Mouse (Mus musculus): ENCODE results near the gene Irgm1.
"Not testable (repeated sequence)": the region's sequence is repeated elsewhere in the genome, so short reads cannot be mapped to it uniquely, and the experiment has no call there.

Irgm1 gene

DNA sequence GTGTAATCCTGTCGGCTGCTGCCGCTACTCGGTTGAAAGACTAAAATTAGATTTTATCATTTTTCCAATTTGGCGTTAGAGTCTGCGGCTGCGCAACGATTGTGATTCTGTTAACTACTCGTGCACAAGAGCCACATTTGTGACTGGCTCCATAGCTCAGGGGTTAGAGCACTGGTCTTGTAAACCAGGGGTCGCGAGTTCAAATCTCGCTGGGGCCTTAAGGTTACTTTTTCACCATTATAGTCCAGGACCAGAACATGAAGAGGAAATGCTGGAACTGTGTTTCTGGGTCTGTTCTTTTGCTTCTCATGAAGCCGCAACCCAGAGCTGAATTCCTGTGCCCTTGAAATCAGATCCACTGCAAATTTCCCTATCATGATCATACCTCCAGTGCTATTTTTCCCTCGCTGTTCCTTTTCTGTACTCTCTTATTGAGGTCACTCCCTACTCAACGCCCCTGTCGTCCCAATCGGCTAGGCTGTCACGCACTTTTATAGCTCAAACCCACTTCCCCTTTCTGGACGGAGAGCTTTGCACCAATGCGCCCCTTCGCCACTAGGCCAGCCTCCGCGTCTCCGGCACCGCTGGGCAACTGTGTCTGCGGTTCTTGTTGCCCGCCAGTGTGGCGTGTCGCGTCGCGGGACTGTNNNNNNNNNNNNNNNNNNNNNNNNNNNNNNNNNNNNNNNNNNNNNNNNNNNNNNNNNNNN lies 17.9 kb downstream of the Irgm1 start:
- peak; percentile 90 for DNase-seq

DNA sequence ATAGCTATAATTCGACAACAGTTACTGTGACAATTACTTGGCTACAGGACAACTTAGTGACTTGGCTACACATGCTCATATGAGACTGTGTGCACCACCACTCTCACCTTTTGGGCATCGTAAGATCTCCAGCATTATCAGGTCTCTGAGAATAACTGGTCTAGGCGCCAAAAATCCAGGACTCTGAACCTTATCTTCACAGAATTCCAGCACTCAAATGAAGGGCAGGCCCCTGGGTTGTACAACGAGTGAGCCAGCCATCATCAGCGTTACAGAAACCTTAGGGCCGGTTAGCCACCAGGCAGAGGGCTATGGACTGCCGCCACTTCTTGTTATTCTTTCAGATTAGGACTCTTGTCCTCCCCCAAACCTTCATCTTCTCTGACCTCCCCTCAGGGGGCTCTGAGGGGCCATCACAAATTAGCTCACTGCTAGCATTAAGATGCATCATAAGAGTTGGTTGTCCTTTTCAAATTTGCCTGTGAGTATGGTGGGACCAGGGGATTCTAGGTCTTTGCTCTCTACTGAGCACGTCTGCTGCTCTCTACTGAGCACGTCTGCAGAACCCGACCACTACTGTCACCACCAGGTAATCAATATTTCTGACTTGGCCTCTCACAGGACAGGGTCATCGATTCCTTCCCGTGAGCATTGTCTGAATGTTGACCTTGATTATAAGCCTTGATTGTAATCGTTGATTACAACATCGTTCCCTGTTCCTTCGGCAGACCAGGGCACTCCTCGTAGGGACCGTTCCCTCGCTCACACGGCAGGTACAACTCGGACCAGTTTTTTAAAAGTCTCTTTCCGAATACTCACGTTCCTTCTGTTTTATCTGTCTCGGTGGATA lies 18.6 kb downstream of the Irgm1 start:
- DNase-seq, result peak; percentile 50

DNA sequence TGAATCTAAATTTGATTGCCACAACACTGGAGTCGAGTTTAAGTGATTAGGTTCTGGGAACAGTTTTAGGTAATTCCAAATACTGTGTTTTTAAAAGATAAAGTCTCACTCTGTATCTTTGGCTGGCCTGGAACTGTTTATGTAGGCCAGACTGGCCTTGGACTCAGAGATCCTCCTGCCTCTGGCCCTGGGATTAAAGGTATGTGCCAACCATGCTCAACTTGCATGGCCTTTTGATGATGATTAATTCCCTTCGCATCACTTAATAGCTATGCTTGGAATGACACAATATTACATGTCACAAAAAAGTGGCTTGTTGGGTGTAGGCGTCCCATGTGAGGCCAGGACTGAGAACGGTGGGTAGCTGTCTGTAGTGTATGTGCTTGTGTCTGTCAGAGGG lies 19.3 kb downstream of the Irgm1 start:
- DNase-seq, result no peak

DNA sequence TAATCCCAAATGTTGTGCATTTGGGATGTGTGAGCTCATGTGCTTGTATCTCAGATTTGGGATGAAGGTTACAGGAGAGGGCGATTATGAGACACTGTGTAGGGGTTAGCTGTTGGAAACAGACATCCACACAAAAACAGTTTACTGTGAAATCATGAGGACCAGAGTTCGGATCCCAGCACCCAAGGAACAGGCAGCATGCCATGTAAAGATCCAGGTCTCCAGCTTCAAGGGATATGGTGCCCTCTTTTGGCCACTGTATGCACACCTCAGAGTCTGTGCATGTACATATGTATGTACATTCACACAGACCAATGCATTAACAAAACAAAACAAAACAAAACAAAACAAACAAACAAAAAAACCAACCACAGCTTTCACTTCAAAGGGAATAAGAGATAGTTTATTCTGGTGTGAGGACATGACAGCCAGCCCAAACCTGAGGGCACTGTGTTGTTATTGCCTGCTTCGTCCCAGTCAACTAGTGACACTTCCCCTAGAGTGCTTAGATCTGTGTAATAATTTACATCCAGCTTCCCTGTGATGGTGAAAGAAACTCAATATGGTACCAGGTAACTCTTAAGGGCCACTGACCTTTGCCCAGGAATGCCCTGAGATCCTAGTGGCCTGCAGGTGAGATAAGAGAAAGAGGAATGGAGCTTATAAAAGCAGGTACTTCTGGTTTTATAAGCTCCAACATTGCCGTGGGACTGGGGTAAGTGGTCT lies 20.1 kb downstream of the Irgm1 start:
- peak; percentile 25 for DNase-seq

DNA sequence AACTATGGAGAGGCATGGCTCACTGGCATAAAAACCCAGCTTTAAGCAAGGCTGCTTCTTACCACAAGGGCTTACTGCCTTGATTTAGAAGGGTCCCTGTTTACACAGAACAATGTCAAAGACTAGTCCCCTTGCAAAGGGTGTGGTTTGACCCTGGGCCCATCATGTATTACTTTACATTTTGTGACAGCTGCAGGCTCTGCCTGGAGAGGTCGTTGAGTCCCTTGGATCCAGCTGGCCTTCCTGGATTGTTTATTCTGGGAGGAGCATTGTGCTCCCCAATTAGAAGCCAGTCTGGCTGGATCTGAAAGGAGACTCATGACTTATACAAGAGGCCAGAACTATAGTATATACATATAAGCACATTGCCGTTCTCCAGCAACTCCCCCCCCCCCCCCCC lies 21.2 kb downstream of the Irgm1 start:
- DNase-seq, result peak; percentile 5

DNA sequence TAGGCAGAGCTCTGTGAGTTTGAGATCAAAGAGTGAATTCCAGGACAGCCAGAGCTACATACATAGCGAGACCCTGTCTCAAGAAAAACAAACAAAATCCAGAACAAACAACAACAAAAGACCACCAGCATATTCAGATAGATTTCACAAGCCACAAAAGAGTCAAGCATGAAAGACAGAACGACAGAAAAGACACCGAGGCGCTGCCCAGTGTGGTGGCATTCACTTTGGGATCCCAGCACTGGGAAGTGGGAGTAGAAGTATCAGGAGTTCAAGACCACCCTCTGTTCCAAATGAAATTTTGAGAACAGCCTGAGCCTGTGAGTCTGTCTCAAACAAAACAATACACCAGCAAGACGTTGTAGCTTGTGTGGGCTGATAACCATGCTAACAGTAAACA lies 24.6 kb downstream of the Irgm1 start:
- DNase-seq, result no peak

DNA sequence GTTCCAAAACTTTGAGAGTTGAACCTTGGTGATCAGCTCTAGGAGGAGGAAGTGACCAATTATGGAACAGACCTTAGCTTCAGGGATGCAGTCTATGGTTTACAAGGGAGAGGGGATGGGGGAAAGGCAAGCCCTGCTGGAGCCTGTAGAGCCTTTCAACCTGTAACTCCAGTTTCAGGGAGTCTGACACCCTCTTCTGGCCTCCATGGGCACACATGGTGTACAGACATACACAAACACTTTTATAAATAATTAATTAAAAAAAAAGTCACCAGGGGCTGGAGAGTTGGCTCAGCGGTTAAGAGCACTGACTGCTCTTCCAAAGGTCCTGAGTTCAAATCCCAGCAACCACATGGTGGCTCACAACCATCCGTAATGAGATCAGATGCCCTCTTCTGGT lies 25.1 kb downstream of the Irgm1 start:
- DNase-seq, result not testable (repeated sequence)

DNA sequence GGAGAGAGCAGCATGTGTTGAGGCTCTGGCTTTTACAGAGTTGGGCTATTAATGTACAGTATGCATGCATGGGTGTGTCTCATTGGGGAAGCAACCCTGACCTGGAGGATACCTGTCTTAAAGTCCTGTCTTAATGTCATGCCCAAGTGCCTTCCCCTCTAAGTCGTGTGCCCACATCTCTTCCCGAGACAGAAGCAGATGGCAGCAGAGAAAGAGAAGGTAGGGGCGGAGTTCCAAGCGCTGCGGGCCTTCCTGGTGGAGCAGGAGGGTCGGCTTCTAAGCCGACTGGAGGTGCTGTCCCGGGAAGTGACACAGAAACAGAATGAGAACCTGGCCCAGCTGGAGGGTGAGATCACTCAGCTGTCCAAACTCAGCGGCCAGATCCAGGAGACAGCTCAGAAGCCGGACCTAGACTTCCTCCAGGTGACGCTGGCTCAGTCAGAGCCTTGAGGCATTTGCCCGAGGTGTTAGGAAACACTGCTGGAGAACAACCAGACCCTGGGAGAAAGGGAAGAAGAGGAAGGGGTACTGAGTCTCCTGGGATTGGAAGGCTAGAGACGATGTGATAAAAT lies 26.2 kb downstream of the Irgm1 start:
- no peak for DNase-seq

DNA sequence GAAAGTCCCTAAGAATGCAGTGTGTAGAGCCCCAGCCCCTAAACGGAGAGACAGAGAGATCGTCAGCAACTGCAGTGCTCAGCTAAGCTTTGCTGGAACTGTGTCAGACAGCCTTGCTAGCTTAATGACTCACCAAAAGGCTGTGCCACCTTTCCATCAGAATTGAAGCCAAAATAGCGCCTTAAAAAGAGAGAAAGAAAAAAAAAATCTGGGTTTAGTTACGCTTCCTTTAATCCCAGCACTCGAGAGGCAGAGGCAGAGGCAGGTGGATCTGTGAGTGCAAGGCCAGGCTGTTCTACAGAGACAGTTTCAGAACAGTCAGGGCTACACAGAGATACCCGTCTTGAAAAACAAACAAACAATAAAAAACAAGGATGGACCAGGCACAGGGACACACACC lies 27.2 kb downstream of the Irgm1 start:
- DNase-seq, result peak; percentile 12

DNA sequence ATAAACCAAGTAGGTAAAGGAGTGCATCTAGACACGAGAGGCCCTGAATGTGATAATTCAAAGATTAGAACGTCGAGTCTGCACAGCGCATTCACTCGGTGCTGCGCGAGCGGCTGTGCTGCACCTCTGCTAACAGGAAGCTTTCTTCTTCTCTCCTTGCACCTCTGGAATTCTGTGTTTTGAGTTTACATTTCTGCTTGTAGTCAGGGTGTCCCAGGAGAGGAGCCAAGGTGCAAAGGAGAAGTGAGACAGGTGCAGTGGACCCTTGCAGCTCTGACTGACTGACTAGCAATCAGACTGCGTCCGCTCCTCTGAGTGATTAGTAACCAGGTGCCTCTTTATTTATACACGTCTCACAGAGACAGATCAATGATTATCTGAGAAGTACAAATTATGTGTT lies 28.3 kb downstream of the Irgm1 start:
- peak; percentile 7 for DNase-seq

DNA sequence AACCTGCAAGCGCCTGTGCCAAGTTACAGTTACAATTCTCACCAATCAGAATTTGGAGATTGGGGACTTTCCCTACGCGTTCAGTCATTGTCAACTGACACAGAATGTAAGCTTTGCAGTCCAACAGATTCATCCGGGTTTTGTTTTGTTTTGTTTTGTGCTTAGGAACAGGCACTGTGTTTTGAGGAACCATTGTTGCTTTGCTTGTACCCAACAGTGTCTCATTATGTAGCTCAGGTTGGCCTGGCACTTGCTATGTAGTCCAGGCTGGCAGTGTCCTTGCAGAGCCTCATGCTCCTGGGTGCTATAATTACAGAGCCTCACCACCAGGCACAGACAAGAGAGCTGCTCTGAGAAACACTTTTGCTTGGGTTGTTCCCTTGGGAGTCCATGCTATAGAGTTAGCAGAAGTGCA lies 29.1 kb downstream of the Irgm1 start:
- no peak for DNase-seq

DNA sequence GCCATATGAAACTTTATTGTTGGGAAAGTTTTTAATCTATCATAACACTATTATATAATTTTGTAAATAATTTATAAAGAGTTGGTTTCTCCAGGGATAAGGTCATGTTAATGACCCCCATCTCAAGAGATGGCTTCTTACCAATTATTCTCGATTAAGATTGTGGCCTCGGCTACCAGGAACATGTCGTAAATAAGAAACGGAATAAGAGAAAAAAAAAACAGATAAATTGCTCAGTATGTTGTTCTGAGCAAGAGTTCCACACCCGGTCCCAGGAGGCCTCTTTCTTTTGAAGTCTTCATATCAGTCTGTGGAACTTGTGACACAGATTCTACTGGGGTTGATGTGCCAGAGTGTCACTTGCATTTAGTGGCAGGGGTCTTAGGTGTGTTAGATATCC lies 30.3 kb downstream of the Irgm1 start:
- no peak for DNase-seq

DNA sequence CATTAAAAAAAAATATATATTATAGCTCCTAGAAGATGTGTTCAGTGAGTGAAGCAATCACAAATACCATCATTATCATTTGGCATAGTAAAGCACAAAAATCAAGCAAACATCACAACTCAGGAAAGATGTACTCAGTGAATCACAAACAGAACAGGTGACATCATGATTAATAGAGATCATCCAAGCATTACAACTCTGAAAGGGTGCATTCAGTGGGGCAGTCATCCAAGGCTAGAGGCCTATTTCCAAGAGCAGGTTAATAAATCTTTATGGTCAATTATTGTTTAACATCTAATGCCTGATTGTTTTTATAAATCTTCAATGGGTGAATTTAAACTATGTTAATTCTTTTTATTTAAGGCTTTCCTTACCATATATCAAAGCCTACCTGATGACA lies 30.7 kb downstream of the Irgm1 start:
- DNase-seq, result no peak

DNA sequence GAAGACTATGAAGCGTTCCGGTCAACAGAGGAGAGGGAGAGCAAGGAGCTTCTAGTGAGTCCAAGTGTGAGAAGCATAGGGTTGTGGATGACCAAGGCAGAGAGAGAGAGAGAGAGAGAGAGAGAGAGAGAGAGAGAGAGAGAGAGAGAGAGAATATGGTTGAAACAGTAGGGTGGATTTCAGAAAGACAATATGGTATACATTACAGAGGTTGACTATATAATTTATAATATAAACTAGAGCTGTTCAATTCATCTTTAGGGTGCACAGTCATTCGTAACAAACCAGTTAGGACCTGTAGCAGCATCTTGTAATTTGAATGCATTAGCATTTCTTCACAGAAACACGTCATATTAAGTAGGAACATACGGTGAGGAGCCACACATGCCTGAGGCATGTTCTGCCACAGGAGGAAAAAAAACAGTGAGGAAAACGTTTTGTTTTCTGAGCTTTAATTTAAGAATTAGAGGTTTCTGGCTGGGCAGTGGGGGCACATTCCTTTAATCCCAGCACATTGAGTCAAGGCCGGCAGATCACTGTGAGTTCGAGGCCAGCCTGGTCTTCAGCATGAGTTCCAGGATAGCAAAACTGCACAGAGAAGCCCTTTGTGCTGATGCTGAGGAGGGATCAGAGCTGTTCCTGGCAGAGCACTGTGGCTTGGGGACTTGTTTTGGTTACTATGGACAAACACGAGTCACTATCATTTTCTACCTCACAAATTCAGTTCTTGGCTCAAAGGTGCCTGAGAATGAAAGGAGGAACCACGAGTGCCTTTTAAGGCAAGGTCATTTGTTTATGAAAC lies 32.4 kb downstream of the Irgm1 start:
- DNase-seq, result no peak

DNA sequence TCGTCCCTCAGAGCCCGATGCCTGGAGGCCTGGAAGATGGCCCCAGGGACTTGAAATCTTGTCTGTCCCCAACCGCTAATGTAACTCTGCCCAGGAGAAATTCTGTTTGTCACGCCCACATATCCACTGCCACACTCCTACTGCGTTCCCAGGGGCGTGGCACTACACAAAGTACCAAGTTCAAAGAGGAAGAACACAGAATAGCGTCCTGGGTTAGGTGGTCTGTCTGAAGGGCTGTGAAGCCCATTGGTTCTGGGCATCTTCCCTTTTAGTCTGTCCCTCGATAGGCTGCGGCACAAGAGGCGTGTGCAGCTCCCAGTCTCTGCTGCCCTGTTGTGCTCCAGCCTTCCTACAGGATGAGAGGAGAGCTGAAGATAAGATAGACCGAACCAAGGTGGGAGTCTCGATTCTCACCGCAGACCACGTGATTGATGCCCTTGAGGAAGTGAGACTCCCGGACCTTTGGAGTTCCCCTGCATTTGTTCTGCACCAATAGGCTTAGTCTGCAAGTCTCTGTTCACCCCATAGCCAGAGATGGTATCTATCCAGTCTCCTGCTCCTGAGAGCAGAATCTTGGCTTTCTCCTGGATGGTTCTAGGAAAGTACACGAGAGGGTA lies 33.2 kb downstream of the Irgm1 start:
- no peak for DNase-seq

DNA sequence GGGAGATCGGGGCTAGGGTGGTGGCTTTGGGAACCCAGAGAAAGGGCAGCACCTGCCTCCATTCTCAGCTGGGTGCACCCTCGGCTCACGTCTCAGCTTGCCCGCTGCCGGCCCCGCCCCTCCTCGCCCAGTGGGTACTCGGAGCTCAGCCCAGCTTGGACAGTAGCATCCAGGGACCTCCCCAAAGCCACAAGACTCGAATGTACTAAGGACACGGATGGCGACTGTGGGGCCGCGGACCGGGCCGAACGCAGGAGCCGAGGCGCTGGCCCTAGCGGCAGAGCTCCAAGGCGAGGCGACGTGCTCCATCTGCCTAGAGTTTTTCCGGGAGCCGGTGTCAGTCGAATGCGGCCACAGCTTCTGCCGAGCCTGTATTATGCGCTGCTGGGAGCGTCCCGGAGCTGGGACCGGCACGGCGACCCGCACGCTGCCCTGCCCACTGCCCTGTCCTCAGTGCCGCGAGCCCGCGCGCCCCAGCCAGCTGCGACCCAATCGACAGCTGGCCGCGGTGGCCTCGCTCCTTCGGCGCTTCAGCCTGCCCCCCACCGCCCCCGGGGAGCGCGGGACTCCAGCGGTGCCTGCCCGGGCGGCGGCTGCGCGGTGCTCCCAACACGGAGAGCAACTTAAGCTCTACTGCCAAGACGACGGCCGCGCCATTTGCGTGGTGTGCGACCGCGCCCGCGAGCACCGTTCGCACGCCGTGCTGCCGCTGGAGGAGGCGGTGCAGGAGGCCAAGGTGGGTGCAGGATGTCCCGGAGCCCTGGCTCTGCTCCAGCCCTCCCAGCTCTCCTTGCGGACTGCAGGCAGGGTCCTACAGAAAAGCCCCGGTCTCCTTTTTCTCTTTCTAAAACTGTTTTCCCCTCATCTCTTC lies 33.9 kb downstream of the Irgm1 start:
- peak; percentile 82 for DNase-seq

DNA sequence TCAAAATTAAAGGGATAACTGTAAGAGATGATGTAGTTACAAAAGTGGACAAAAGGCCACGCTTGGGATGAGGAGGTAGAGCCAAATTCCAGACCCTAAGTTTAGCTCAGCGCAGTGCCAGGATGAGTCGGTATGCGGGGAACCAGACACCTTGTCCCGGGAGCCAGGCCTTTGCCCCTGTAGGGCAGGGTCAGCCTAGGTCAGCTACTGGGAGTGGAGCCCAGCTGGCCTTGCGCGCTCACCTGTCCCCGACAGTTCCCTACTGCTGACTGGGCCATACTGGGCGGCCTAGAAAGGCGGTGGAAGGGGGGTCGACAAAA lies 34.5 kb downstream of the Irgm1 start:
- DNase-seq, result no peak

DNA sequence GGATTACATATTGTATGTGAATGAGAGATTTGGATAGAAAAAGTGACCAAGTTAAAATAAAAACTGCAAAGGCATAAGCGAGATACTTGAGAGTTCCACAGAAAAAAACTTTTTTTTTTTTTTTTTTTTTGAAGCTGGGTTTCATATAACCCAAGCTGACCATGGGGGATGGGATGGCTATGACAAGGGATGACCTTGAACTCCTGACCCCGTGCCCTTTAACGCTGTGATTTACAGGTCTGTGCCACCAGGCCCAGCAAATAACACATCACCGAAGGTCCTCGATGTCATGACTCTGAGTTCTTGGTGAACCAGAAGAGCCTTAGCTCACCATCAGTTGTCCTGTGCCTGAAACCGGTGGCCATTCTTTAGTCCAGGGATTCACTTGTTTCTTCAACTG lies 35.6 kb downstream of the Irgm1 start:
- no peak for DNase-seq

DNA sequence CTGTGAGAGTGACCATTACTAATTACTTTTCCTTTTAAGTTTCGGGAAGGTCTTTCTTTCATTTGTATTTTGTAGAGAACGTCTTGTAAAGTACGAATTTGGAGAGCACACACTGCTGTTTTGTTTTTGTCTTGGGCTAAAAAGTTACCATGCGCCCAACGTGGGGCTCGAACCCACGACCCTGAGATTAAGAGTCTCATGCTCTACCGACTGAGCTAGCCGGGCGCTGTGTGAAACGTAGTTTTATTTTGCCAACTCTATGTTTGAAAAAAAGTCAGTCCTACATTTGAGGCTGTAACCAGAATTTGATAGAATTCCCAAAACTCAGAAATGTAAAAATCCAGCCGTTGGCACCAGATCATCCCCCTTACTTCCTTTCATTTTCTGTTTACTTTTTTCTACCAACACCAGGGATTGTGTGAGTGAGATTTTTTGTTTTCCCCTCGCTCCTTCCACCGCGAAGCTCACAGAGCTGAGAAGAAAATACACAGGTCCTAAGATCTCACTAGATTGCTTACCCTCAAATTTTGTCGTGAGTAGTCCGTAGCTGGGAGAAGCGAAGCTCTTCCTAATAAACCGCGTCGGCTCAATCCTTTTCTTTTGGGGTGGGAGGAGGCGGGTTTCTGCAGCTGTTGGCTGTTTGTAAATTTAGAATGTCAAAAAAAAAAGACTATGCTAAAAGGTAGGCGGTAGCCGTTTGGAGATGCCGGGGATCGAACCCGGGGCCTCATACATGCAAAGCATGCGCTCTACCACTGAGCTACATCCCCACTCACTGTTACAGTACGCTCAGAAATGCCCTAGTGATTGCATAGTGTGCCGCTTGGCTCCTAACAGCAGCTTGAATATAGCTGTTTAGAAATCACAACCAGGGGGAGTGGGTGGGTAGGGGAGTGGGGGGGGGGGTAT lies 37.5 kb downstream of the Irgm1 start:
- DNase-seq, result peak; percentile 89

DNA sequence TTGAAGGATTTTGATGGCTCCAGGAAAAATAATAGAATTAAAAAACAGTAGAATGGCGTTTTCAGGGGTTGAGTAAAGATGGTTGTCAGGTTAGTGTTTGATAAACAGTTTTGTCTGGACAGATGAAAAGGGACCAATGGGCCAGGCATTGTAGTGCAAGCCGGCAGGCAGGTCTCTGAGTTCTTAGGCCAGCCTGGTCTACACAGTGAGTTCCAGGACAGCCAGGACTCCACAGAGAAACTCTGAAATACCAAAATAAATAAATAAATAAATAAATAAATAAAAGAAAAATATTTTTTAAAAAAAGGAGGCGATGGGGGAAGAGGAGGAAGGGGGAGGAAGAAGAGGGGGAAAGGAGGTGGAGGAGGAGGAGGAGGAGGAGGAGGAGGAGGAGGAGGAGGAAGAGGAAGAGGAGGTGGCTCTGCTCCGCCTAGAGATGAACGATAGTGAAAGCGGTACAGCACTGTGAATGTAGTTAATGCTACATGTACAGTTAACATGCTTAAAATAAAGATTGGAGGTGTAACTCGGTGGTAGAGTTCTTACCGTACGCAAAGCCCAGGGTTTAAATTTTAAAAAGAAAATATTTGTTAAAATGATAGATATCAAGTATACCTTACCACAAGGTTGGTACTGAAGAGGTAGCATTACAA lies 38.3 kb downstream of the Irgm1 start:
- no peak for DNase-seq

Data from cerebellum, adult 9-11 months (tissue).